Mouse (Mus musculus): Measurements from ENCODE around the gene Gm4981. TPM values are rescaled to one million over a fixed set of nuclear protein-coding genes. Genes with fewer than 3 reads are reported as not detected.
"Not testable (repeated sequence)": the region's sequence is repeated elsewhere in the genome, so short reads cannot be mapped to it uniquely, and the experiment has no call there.

Gene Gm4981
- polyA plus RNA-seq, 1 experiment from 2014 or later: not detected

- not testable (repeated sequence) for H3K27me3 ChIP-seq (ENCODE audit: insufficient read depth, low read length); H3K9ac ChIP-seq; DNase-seq; H3K4me3 ChIP-seq (ENCODE audit: low read depth, low read length); H3K36me3 ChIP-seq (ENCODE audit: insufficient read depth); H3K27ac ChIP-seq (ENCODE audit: low read depth); H3K4me2 ChIP-seq; H3K4me1 ChIP-seq (ENCODE audit: insufficient read depth)
- ATAC-seq (ENCODE audit: insufficient read depth): peak; percentile 45
- WGBS: 71% methylated on average over 9 of the region's 10 CpGs
- peaks cover 15% of the 10 kb centered on the region for H3K9me3 ChIP-seq (ENCODE audit: low read depth, low read length)
Measured at GRCm38 (mm10) chr10:58233054-58233739, 3.3 kb downstream of the Gm4981 start.

- H3K9me3 ChIP-seq (ENCODE audit: low read depth, low read length): peaks cover 15% of the 10 kb centered on the region
- DNase-seq: not testable (repeated sequence)
Measured at GRCm38 (mm10) chr10:58232641-58232969, 3.9 kb downstream of the Gm4981 start, which contains the start of gene Duxf3. TSS of gene Duxf3 (minus strand) at chr10:58232675.

GRCm38 (mm10) chr10:58231779-58232640 is 4.5 kb downstream of the Gm4981 start:
- not testable (repeated sequence) for H3K36me3 ChIP-seq (ENCODE audit: insufficient read depth); H3K27ac ChIP-seq (ENCODE audit: low read depth); H3K4me3 ChIP-seq (ENCODE audit: low read depth, low read length); H3K4me1 ChIP-seq (ENCODE audit: insufficient read depth); H3K9ac ChIP-seq; H3K4me2 ChIP-seq; H3K27me3 ChIP-seq (ENCODE audit: insufficient read depth, low read length)
- peak; percentile 43 for DNase-seq
- ATAC-seq (ENCODE audit: insufficient read depth): peak; percentile 85
- WGBS: 88% methylated on average over 33 of the region's 35 CpGs
- H3K9me3 ChIP-seq (ENCODE audit: low read depth, low read length): peaks cover 15% of the 10 kb centered on the region

More at GRCm38 (mm10) chr10:58232641-58232969, 3.9 kb downstream of the Gm4981 start, which contains the start of gene Duxf3:
- not testable (repeated sequence) for H3K4me2 ChIP-seq; H3K36me3 ChIP-seq (ENCODE audit: insufficient read depth); H3K4me3 ChIP-seq (ENCODE audit: low read depth, low read length); H3K27me3 ChIP-seq (ENCODE audit: insufficient read depth, low read length); H3K9ac ChIP-seq; H3K27ac ChIP-seq (ENCODE audit: low read depth); H3K4me1 ChIP-seq (ENCODE audit: insufficient read depth)
- ATAC-seq (ENCODE audit: insufficient read depth): peak; percentile 52
- 73% methylated on average over 6 of the region's 8 CpGs for WGBS

DNA sequence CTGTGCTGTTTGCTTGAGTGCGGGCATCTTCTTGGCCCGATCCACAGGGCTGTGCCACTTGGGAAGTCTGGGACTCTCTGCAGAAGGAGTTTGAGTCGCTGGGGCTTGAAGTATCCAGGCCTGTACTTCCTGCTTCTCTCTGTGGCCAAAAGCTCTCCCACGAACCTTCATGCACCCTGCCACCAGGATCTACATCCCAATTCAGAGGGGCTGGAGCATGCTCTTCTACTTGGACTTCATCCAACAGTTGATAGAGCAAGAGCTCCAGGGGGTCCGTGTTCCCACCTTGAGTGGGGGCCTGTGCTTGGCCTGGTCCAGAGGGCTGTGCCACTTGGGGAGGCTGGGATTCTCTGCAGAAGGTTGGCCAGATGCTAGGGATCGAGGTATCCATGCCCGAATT is 5.4 kb downstream of the Gm4981 start:
- not testable (repeated sequence) for H3K27me3 ChIP-seq (ENCODE audit: insufficient read depth, low read length); H3K27ac ChIP-seq (ENCODE audit: low read depth); H3K9ac ChIP-seq; H3K36me3 ChIP-seq (ENCODE audit: insufficient read depth); DNase-seq; H3K4me2 ChIP-seq; H3K4me3 ChIP-seq (ENCODE audit: low read depth, low read length); H3K4me1 ChIP-seq (ENCODE audit: insufficient read depth)
- WGBS: 83% methylated on average over 5 of the region's 7 CpGs
- peak; percentile 33 for ATAC-seq (ENCODE audit: insufficient read depth)
- peaks cover 15% of the 10 kb centered on the region for H3K9me3 ChIP-seq (ENCODE audit: low read depth, low read length)

DNA sequence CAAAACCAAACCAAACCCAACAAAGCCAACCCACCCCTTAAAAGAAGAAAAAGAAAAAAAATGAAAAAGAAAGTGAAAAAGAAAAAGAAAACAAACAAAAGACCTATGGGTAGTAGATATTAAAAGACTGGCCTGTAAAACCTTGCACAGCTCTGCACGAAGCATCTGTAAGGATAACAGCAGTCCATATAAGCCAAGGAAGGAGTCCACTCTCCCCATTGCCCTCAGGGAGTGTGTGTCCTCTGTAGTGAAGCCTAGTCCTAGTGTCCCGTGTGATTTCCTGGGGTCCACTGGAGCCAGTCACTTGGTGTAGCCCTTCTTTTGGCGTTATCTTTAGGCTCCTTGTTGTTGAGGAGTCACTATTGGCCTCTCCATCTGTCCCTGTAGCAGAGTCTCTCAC is 6.5 kb downstream of the Gm4981 start:
- 51% methylated on average over 3 of the region's 3 CpGs for WGBS
- ATAC-seq (ENCODE audit: insufficient read depth); H3K4me3 ChIP-seq (ENCODE audit: low read depth, low read length); H3K27ac ChIP-seq (ENCODE audit: low read depth); H3K36me3 ChIP-seq (ENCODE audit: insufficient read depth); H3K9ac ChIP-seq; H3K4me1 ChIP-seq (ENCODE audit: insufficient read depth); DNase-seq; H3K27me3 ChIP-seq (ENCODE audit: insufficient read depth, low read length); H3K4me2 ChIP-seq: not testable (repeated sequence)
- H3K9me3 ChIP-seq (ENCODE audit: low read depth, low read length): peaks cover 15% of the 10 kb centered on the region

DNA sequence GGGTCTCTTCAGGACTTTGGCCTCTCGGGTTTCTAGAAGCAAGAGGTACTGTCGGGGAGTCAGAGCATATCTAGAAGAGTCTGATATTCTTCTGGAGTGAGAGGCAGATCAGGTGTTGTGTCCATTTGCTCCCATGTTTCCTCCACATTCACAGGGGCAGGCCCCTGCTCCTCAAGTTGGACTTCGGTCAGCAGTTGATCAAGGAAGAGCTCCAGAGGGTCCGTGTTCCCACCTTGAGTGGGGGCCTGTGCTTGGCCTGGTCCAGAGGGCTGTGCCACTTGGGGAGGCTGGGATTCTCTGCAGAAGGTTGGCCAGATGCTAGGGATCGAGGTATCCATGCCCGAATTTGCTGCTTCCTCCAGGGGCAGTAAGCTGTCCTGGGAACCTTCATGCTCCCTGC is 8.7 kb downstream of the Gm4981 start:
- not testable (repeated sequence) for H3K27me3 ChIP-seq (ENCODE audit: insufficient read depth, low read length); H3K4me1 ChIP-seq (ENCODE audit: insufficient read depth); H3K27ac ChIP-seq (ENCODE audit: low read depth); H3K36me3 ChIP-seq (ENCODE audit: insufficient read depth); ATAC-seq (ENCODE audit: insufficient read depth); DNase-seq; H3K4me2 ChIP-seq; H3K4me3 ChIP-seq (ENCODE audit: low read depth, low read length); H3K9ac ChIP-seq
- WGBS: 81% methylated on average over 2 of the region's 6 CpGs
- H3K9me3 ChIP-seq (ENCODE audit: low read depth, low read length): peaks cover 15% of the 10 kb centered on the region

- H3K27ac ChIP-seq (ENCODE audit: low read depth); H3K9ac ChIP-seq; H3K27me3 ChIP-seq (ENCODE audit: insufficient read depth, low read length); H3K4me2 ChIP-seq; H3K4me1 ChIP-seq (ENCODE audit: insufficient read depth); H3K4me3 ChIP-seq (ENCODE audit: low read depth, low read length); ATAC-seq (ENCODE audit: insufficient read depth); H3K36me3 ChIP-seq (ENCODE audit: insufficient read depth); H3K9me3 ChIP-seq (ENCODE audit: low read depth, low read length): not testable (repeated sequence)
- DNase-seq: peak; percentile 47
- WGBS: 87% methylated on average over 4 of the region's 4 CpGs
Measured at GRCm38 (mm10) chr10:58226357-58226756, 10.1 kb downstream of the Gm4981 start.

GRCm38 (mm10) chr10:58224827-58225785 is 11.4 kb downstream of the Gm4981 start, which contains the start of gene AW822073:
TSS of gene AW822073 (minus strand) at chr10:58224930.
- H3K4me2 ChIP-seq; H3K27me3 ChIP-seq (ENCODE audit: insufficient read depth, low read length); H3K36me3 ChIP-seq (ENCODE audit: insufficient read depth); H3K4me1 ChIP-seq (ENCODE audit: insufficient read depth); ATAC-seq (ENCODE audit: insufficient read depth); H3K27ac ChIP-seq (ENCODE audit: low read depth); H3K9me3 ChIP-seq (ENCODE audit: low read depth, low read length); DNase-seq; H3K4me3 ChIP-seq (ENCODE audit: low read depth, low read length); H3K9ac ChIP-seq: not testable (repeated sequence)
- WGBS: 81% methylated on average over 16 of the region's 18 CpGs

DNA sequence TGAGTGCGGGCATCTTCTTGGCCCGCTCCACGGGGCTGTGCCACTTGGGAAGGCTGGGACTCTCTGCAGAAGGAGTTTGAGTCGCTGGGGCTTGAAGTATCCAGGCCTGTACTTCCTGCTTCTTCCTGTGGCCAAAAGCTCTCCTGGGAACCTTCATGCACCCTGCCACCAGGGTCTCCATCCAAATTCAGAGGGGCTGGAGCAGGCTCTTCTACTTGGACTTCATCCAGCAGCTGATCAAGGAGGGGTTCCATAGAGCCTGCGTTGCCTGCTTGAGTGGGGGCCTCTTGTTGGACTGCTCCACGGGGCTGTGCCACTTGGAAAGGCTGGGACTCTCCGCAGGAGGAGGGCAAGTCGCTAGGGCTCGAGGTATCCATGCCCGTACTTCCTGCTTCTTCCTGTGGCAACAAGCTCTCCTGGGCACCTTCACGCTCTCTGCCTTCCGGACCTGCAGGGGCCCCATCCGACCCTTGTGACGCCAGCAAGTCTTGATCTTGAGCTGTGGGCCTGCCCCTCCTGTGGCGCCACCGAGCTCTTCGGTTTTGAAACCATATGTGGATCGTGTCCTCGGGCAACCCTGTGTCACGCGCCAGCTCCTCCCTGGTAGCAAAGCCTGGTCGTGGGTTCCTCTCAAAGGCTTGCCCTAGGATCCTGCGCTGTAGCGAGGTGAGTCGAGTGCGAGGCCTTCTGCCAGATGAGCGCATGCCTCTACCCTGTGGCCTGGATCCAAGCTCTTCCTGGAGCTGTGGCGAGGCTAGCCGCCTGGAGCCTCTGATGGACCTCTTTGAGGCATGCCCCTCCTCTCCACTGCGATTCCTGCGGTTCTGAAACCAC is 12.3 kb downstream of the Gm4981 start:
- H3K27me3 ChIP-seq (ENCODE audit: insufficient read depth, low read length); H3K4me2 ChIP-seq; H3K9me3 ChIP-seq (ENCODE audit: low read depth, low read length); H3K9ac ChIP-seq; H3K4me1 ChIP-seq (ENCODE audit: insufficient read depth); H3K27ac ChIP-seq (ENCODE audit: low read depth); ATAC-seq (ENCODE audit: insufficient read depth); H3K36me3 ChIP-seq (ENCODE audit: insufficient read depth); H3K4me3 ChIP-seq (ENCODE audit: low read depth, low read length): not testable (repeated sequence)
- DNase-seq: peak; percentile 13
- 82% methylated on average over 28 of the region's 31 CpGs for WGBS

Data from lung, embryonic 14.5 days (tissue).